Mouse (Mus musculus) granulocyte monocyte progenitor cell, adult 5-6 weeks (primary cell): ENCODE measurements around the gene 1810010H24Rik. TPM values are rescaled to one million over a fixed set of nuclear protein-coding genes. Genes with fewer than 3 reads are reported as not detected.
"Not testable (repeated sequence)": the region's sequence is repeated elsewhere in the genome, so short reads cannot be mapped to it uniquely, and the experiment has no call there.

Experiments
- ATAC-seq: replicated peaks from 2 replicates; pipeline ENCODE4 v1.8.0; 2016; ENCODE audit warnings: mild to moderate bottlenecking, moderate TSS enrichment, inconsistent platforms; ENCODE audit not compliant: poor library complexity, severe bottlenecking
- total RNA-seq, 2 experiments: library from RNA; stranded (forward) in 1 of 2; stranded (reverse) in 1 of 2; fragments of 200-712, 200-1000 nt in 1 of 2; fragments of >200 nt in 1 of 2; fragmentation: Nextera tagmentation in 1 of 2; gene quantifications; 2 replicates each; pipeline ENCODE4 v1.2.3; 2014 to 2017

The 1810010H24Rik gene
- total RNA-seq, 2 experiments from 2014 or later = not detected

- peak; percentile 88 for ATAC-seq
Measured at GRCm38 (mm10) chr11:107012324-107013017, 13.0 kb upstream of the 1810010H24Rik start.

- ATAC-seq = no peak
Measured at GRCm38 (mm10) chr11:107014020-107014585, 11.4 kb upstream of the 1810010H24Rik start.

GRCm38 (mm10) chr11:107014597-107015309, 10.7 kb upstream of the 1810010H24Rik start:
- ATAC-seq = no peak

GRCm38 (mm10) chr11:107015535-107016187, 9.8 kb upstream of the 1810010H24Rik start:
- not testable (repeated sequence) for ATAC-seq

GRCm38 (mm10) chr11:107016893-107017292, 8.6 kb upstream of the 1810010H24Rik start:
- ATAC-seq = no peak

GRCm38 (mm10) chr11:107017339-107017886, 8.1 kb upstream of the 1810010H24Rik start:
- no peak for ATAC-seq

- ATAC-seq = 0 out of 2 replicates have a peak, but pooled peaks have one; percentile 42
Measured at GRCm38 (mm10) chr11:107018606-107019005, 6.9 kb upstream of the 1810010H24Rik start.

- ATAC-seq = no peak
Measured at GRCm38 (mm10) chr11:107019318-107019717, 6.2 kb upstream of the 1810010H24Rik start.

- ATAC-seq = not testable (repeated sequence)
Measured at GRCm38 (mm10) chr11:107019722-107020121, 5.8 kb upstream of the 1810010H24Rik start.

- no peak for ATAC-seq
Measured at GRCm38 (mm10) chr11:107022050-107022683, 3.3 kb upstream of the 1810010H24Rik start.

- ATAC-seq = no peak
Measured at GRCm38 (mm10) chr11:107024406-107024805, 1.1 kb upstream of the 1810010H24Rik start.

- no peak for ATAC-seq
Measured at GRCm38 (mm10) chr11:107026554-107027430, 1.3 kb downstream of the 1810010H24Rik start.

- ATAC-seq = peak; percentile 65
Measured at GRCm38 (mm10) chr11:107027431-107028274, 2.2 kb downstream of the 1810010H24Rik start.

GRCm38 (mm10) chr11:107028275-107028618, 2.8 kb downstream of the 1810010H24Rik start:
- ATAC-seq = no peak

- ATAC-seq = no peak
Measured at GRCm38 (mm10) chr11:107028754-107029153, 3.3 kb downstream of the 1810010H24Rik start.

GRCm38 (mm10) chr11:107029536-107029935, 4.1 kb downstream of the 1810010H24Rik start:
- ATAC-seq = no peak

- no peak for ATAC-seq
Measured at GRCm38 (mm10) chr11:107031635-107032034, 6.2 kb downstream of the 1810010H24Rik start.

- ATAC-seq = no peak
Measured at GRCm38 (mm10) chr11:107034085-107034810, 8.8 kb downstream of the 1810010H24Rik start.
